Mouse (Mus musculus) neural tube, embryonic 15.5 days (tissue): ENCODE data around the gene Pitpna. TPM values are rescaled to one million over a fixed set of nuclear protein-coding genes. Genes with fewer than 3 reads are reported as not detected.

ENCODE experiments used
- ATAC-seq: fragments of 200-750 bp; cut with Nextera tagmentation; 2 replicates; pipeline ENCODE4 v1.8.0; 2017; ENCODE audit warnings: mild to moderate bottlenecking, moderate TSS enrichment, moderate library complexity; ENCODE audit not compliant: low FRiP score
- H3K27ac ChIP-seq: fragments of 300-500 bp; sonication (generic); replicated peaks from 2 replicates; pipeline ENCODE4 v1.5.1; 2015; ENCODE audit warnings: mild to moderate bottlenecking, inconsistent platforms
- H3K27me3 ChIP-seq: fragments of 300-500 bp; sonication (generic); replicated peaks from 2 replicates; pipeline ENCODE4 v1.6.1; 2015; ENCODE audit warnings: inconsistent platforms
- H3K36me3 ChIP-seq: fragments of 300-500 bp; sonication (generic); 2 replicates; pipeline ENCODE4 v1.6.1; 2015; ENCODE audit warnings: inconsistent platforms
- H3K4me1 ChIP-seq: fragments of 300-500 bp; sonication (generic); 2 replicates; pipeline ENCODE4 v1.6.1; 2015; ENCODE audit warnings: inconsistent platforms
- H3K4me2 ChIP-seq: fragments of 300-500 bp; sonication (generic); 2 replicates; pipeline ENCODE4 v1.6.1; 2015; ENCODE audit warnings: inconsistent platforms, mild to moderate bottlenecking, moderate library complexity
- H3K4me3 ChIP-seq: fragments of 300-500 bp; sonication (generic); replicated peaks from 2 replicates; pipeline ENCODE4 v1.5.1; 2015; ENCODE audit warnings: mild to moderate bottlenecking, inconsistent platforms
- H3K9ac ChIP-seq: fragments of 300-500 bp; sonication (generic); replicated peaks from 2 replicates; pipeline ENCODE4 v1.6.1; 2015; ENCODE audit warnings: mild to moderate bottlenecking, inconsistent platforms
- H3K9me3 ChIP-seq: fragments of 300-500 bp; sonication (generic); replicated peaks from 2 replicates; pipeline ENCODE4 v1.6.1; 2016; ENCODE audit warnings: inconsistent platforms
- WGBS: fragments of 180-500 bp; shearing (Covaris S2); methylation state at CpG from one replicate; pipeline ENCODE4 v1.1.7; 2015; ENCODE audit warnings: mixed read lengths; 5-methylcytosine and 5-hydroxymethylcytosine counted together
- polyA plus RNA-seq: library from polyadenylated mRNA; unstranded; fragments of >200 nt; fragmentation: Nextera tagmentation; extraction: Ambion mirVana; gene quantifications from 2 replicates; pipeline ENCODE4 v1.2.1, GENCODE M21; 2015

Gene Pitpna
- polyA plus RNA-seq, 1 experiment from 2014 or later: 117 TPM

GRCm38 (mm10) chr11:75575560-75576123 lies 12.3 kb upstream of the Pitpna start:
- Histone ChIP-seq H3K9me3 (no peaks in the 10 kb centered on the region), H3K4me3 (no peak overlapping the region), H3K36me3 (peaks cover 5% of the 10 kb centered on the region; the same call in 1 of the 2 replicates), H3K4me2 (no peak overlapping the region), H3K9ac (no peak overlapping the region), H3K4me1 (peaks cover 22% of the 10 kb centered on the region), H3K27ac (no peak overlapping the region), H3K27me3 (no peaks in the 10 kb centered on the region)
- whole genome bisulfite sequencing: 78% methylated on average over 9 of the region's 9 CpGs
- no peak for ATAC-seq

DNA sequence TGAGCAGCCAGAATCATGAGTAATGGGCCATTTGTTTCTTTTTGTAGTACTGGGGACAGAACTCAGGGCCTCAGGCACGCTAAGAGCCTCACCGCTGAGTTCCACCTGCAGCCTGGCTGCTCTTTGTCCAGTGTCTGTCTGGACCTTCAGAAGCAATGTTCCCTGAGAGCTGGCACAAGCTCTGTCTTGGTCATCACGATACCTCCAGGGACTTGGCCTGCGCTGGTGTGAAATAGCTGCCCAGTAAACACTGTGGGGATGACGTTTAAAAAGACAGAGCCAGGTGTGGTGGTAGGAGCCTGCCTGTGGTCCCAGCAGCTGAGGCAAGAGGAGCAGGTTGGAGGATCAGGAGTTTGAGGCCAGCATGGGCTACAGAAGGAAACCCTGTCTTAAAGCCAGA lies 9.3 kb upstream of the Pitpna start:
- no peaks in the 10 kb centered on the region for H3K36me3 ChIP-seq
- no peaks in the 10 kb centered on the region for H3K27me3 ChIP-seq
- H3K9ac ChIP-seq: no peak overlapping the region
- no peak overlapping the region for H3K4me2 ChIP-seq
- no peak overlapping the region for H3K4me3 ChIP-seq
- ATAC-seq: no peak
- H3K4me1 ChIP-seq: no peaks in the 10 kb centered on the region
- H3K9me3 ChIP-seq: no peaks in the 10 kb centered on the region
- 76% methylated on average over 5 of the region's 5 CpGs for WGBS
- H3K27ac ChIP-seq: no peak overlapping the region

DNA sequence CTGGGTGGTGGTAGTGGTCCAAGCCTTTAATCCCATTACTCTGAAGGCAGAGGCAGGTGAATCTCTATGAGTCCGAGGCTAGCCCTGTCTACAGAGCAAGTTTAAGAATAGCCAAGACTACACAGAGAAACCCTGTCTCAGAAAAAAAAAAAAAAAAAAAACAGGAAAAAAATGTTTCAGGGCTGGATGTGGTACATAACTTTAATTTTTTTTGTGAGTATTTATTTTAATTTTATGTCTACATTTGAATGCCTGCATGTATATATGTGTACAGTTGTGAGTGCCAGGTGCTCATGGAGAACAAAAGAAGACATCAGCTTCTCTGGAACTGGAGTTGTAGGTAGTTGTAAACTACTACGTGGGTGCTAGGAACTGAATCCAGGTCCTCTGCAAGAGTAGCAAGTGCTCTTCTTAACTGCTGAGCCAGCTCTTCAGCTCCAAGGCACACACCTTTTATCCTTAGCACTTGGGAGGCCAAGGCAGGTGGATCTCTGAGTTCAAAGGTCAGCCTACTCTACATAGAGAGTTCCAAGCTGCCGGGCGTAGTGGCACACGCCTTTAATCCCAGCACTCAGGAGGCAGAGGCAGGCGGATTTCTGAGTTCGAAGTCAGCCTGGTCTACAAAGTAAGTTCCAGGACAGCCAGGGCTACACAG lies 6.3 kb upstream of the Pitpna start:
- H3K36me3 ChIP-seq: no peaks in the 10 kb centered on the region
- H3K27me3 ChIP-seq: no peaks in the 10 kb centered on the region
- no peak overlapping the region for H3K4me3 ChIP-seq
- 95% methylated on average over 7 of the region's 7 CpGs for WGBS
- no peak for ATAC-seq
- H3K9ac ChIP-seq: no peak overlapping the region
- H3K4me1 ChIP-seq: no peaks in the 10 kb centered on the region
- H3K4me2 ChIP-seq: no peak overlapping the region
- no peaks in the 10 kb centered on the region for H3K9me3 ChIP-seq
- H3K27ac ChIP-seq: no peak overlapping the region

GRCm38 (mm10) chr11:75583521-75583920 lies 4.4 kb upstream of the Pitpna start:
- H3K4me1 ChIP-seq: peaks cover 9% of the 10 kb centered on the region
- no peaks in the 10 kb centered on the region for H3K36me3 ChIP-seq
- ATAC-seq: no peak
- no peak overlapping the region for H3K4me3 ChIP-seq
- 65% methylated on average over 2 of the region's 2 CpGs for WGBS
- H3K9me3 ChIP-seq: no peaks in the 10 kb centered on the region
- no peak overlapping the region for H3K4me2 ChIP-seq
- no peaks in the 10 kb centered on the region for H3K27me3 ChIP-seq
- H3K27ac ChIP-seq: no peak overlapping the region
- H3K9ac ChIP-seq: no peak overlapping the region

- peaks cover 23% of the 10 kb centered on the region for H3K4me1 ChIP-seq
- H3K9ac ChIP-seq: no peak overlapping the region
- H3K4me3 ChIP-seq: no peak overlapping the region
- 87% methylated on average over 4 of the region's 4 CpGs for WGBS
- no peak overlapping the region for H3K4me2 ChIP-seq
- no peaks in the 10 kb centered on the region for H3K27me3 ChIP-seq
- no peaks in the 10 kb centered on the region for H3K9me3 ChIP-seq
- H3K27ac ChIP-seq: no peak overlapping the region
- ATAC-seq: no peak
- no peaks in the 10 kb centered on the region for H3K36me3 ChIP-seq
Measured at GRCm38 (mm10) chr11:75585061-75585460, 2.8 kb upstream of the Pitpna start.

GRCm38 (mm10) chr11:75585978-75586377 lies 1.9 kb upstream of the Pitpna start:
- 82% methylated on average over 5 of the region's 5 CpGs for WGBS
- H3K4me3 ChIP-seq: no peak overlapping the region
- ATAC-seq: no peak
- H3K9ac ChIP-seq: no peak overlapping the region
- H3K4me1 ChIP-seq: peaks cover 31% of the 10 kb centered on the region
- no peak overlapping the region for H3K27ac ChIP-seq
- H3K4me2 ChIP-seq: no peak overlapping the region
- no peaks in the 10 kb centered on the region for H3K9me3 ChIP-seq
- no peaks in the 10 kb centered on the region for H3K36me3 ChIP-seq
- H3K27me3 ChIP-seq: no peaks in the 10 kb centered on the region

GRCm38 (mm10) chr11:75586963-75587362 lies 934 bp upstream of the Pitpna start:
- no peak for ATAC-seq
- H3K4me2 ChIP-seq: no peak overlapping the region

DNA sequence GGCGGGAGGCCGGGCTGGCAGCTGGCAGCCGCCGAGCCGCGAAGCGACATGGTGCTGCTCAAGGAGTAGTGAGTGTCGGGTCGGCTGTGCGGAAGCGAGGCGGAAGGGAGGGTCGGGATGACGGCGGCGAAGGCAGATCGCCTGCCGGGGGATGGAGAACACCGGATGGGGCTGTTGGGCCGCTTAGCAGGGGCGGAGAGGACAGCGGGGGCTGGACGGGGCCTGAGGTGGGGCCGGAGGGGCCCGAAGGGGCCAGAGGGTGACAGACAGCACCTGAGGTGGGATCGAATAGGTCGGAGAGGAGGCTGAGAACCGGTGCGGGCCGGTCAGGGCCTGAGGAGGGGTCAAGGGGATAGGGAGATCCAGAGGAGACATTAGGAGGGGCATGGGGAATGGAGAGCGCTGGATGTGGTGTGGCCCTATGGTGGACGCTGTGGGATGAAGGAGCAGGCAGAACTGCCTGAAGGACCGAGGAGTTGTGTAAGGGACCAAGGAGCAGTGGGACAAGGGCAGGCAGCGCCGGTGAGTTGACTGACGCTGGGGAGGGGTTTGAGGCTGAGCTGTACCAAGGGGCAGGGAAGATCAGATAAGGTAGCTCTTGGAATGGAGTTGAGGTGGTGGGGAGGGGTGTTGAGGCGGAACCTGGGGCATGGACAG lies 516 bp downstream of the Pitpna start:
- Histone ChIP-seq H3K27me3 (no peaks in the 10 kb centered on the region), H3K4me3 (peak overlapping the region; percentile 98), H3K4me1 (peaks cover 35% of the 10 kb centered on the region), H3K4me2 (peak overlapping the region; percentile 85), H3K36me3 (peaks cover 15% of the 10 kb centered on the region), H3K27ac (peak overlapping the region; percentile 91), H3K9me3 (no peaks in the 10 kb centered on the region), H3K9ac (peak overlapping the region; percentile 98)
- ATAC-seq: peak; percentile 78
- WGBS: 1% methylated on average over 37 of the region's 37 CpGs

More at GRCm38 (mm10) chr11:75586963-75587362, 934 bp upstream of the Pitpna start:
- Histone ChIP-seq H3K36me3 (peaks cover under 1% of the 10 kb centered on the region; the same call in 1 of the 2 replicates), H3K27ac (peak overlapping the region; percentile 91; the same call in 1 of the 2 replicates), H3K4me1 (peaks cover 31% of the 10 kb centered on the region), H3K4me3 (no peak overlapping the region), H3K27me3 (no peaks in the 10 kb centered on the region), H3K9me3 (no peaks in the 10 kb centered on the region), H3K9ac (0 out of 2 replicates have a peak overlapping the region, but pooled peaks have one; percentile 42)
- 91% methylated on average over 5 of the region's 5 CpGs for WGBS

- H3K36me3 ChIP-seq: peaks cover 49% of the 10 kb centered on the region
Measured at GRCm38 (mm10) chr11:75592612-75593011, 4.7 kb downstream of the Pitpna start.

DNA sequence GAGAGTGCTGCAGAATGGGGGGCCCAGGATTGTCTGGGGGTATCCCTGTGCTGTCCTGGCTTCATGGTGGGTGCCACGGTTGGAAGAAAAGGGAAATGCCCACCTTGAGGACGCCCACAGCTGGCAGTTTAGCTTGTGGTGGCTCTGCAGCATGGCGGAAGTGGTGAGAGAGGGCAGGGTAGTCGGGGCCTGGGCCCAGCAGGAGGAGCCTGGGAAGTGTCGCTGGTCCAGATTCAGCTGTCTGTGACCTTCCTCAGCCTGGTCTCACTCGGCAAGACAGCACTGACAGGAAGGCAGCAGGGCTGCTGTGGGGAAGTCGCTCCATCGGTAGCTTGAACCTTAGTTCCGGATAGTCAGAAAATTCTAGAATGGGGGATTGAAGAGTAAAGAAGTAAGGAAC lies 6.5 kb downstream of the Pitpna start:
- Histone ChIP-seq H3K27me3 (no peaks in the 10 kb centered on the region), H3K9me3 (no peaks in the 10 kb centered on the region), H3K36me3 (peaks cover 67% of the 10 kb centered on the region), H3K4me1 (peaks cover 20% of the 10 kb centered on the region), H3K4me3 (no peak overlapping the region), H3K4me2 (no peak overlapping the region), H3K9ac (no peak overlapping the region), H3K27ac (no peak overlapping the region)
- ATAC-seq: no peak
- WGBS: 82% methylated on average over 9 of the region's 9 CpGs

More at GRCm38 (mm10) chr11:75592612-75593011, 4.7 kb downstream of the Pitpna start:
- no peak overlapping the region for H3K4me2 ChIP-seq
- WGBS: 86% methylated on average over 5 of the region's 5 CpGs
- peaks cover 30% of the 10 kb centered on the region for H3K4me1 ChIP-seq
- no peak for ATAC-seq
- no peaks in the 10 kb centered on the region for H3K27me3 ChIP-seq
- no peak overlapping the region for H3K4me3 ChIP-seq
- H3K9me3 ChIP-seq: no peaks in the 10 kb centered on the region
- H3K9ac ChIP-seq: no peak overlapping the region
- no peak overlapping the region for H3K27ac ChIP-seq

- ATAC-seq: no peak
- peaks cover 11% of the 10 kb centered on the region; the same call in 1 of the 2 replicates for H3K4me1 ChIP-seq
- peaks cover 72% of the 10 kb centered on the region for H3K36me3 ChIP-seq
- no peak overlapping the region for H3K4me3 ChIP-seq
- H3K9me3 ChIP-seq: no peaks in the 10 kb centered on the region
- no peak overlapping the region for H3K27ac ChIP-seq
- no peak overlapping the region for H3K4me2 ChIP-seq
- H3K9ac ChIP-seq: no peak overlapping the region
- no peaks in the 10 kb centered on the region for H3K27me3 ChIP-seq
- 74% methylated on average over 2 of the region's 2 CpGs for WGBS
Measured at GRCm38 (mm10) chr11:75595404-75595803, 7.5 kb downstream of the Pitpna start.

DNA sequence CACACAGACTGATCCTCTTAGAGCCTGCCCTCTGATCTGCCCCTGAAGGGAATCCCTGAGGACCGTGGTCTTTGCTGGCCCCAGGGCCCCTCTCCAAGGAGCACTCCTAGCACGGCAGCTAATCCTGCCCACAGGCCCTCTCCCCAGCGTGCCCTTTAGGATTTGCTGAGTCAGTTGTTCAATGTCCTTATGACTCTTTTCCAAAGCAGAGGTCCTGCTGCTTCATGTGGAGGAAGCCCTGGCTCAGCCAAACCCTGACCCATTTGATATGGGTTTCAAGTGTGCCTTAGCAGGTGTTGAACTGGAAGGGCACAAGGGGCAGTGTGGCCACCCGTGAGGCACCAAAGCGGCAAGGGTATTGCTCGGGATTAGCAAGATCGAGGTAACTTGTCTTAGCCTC lies 7.9 kb downstream of the Pitpna start:
- WGBS: 86% methylated on average over 7 of the region's 7 CpGs
- no peaks in the 10 kb centered on the region for H3K27me3 ChIP-seq
- peaks cover 77% of the 10 kb centered on the region for H3K36me3 ChIP-seq
- no peak overlapping the region for H3K4me3 ChIP-seq
- no peak overlapping the region for H3K9ac ChIP-seq
- no peak overlapping the region for H3K4me2 ChIP-seq
- H3K9me3 ChIP-seq: no peaks in the 10 kb centered on the region
- no peak overlapping the region for H3K27ac ChIP-seq
- peaks cover 8% of the 10 kb centered on the region; the same call in 1 of the 2 replicates for H3K4me1 ChIP-seq
- no peak for ATAC-seq
